Mouse (Mus musculus): ENCODE results near the gene Epb41l1. TPM values are rescaled to one million over a fixed set of nuclear protein-coding genes. Genes with fewer than 3 reads are reported as not detected.
"Not testable (repeated sequence)": the region's sequence is repeated elsewhere in the genome, so short reads cannot be mapped to it uniquely, and the experiment has no call there.

The Epb41l1 gene
- polyA plus RNA-seq, 1 experiment from 2014 or later: 3.1 TPM

DNA sequence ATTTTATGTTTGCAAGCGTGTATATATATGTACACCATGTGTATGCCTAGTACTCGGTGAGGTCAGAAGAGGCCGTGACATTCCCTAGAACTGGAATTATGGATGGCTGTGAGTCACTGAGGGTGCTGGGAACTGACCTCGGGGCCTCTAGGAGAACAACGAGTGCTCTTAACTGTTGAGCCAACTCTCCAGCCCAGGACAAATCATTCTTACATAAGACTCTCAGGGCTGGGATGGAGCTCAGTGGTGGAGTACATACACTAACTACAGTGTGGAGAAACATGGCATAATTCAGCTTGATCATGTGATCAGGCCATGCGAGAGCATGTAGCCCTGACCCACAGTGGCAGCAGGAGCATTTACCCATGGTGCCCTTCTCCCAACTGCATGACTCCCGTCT is 22.7 kb upstream of the Epb41l1 start:
- DNase-seq (ENCODE audit: low spot score, missing footprints) (no peak), ATAC-seq (ENCODE audit: low FRiP score) (no peak)
- Histone ChIP-seq H3K27me3 (ENCODE audit: control insufficient read depth, insufficient read depth, low read length) (no peaks in the 10 kb centered on the region), H3K27ac (ENCODE audit: low read depth, low read length) (no peak overlapping the region), H3K36me3 (ENCODE audit: control insufficient read depth, insufficient read depth, low read length) (no peaks in the 10 kb centered on the region), H3K4me2 (no peak overlapping the region), H3K9ac (ENCODE audit: low read length) (no peak overlapping the region), H3K4me1 (ENCODE audit: control insufficient read depth, insufficient read depth, low read length) (peaks cover 15% of the 10 kb centered on the region; the same call in 1 of the 2 replicates), H3K4me3 (ENCODE audit: low read depth, low read length) (no peak overlapping the region), H3K9me3 (ENCODE audit: control insufficient read depth, low read length) (no peaks in the 10 kb centered on the region)
- WGBS: 91% methylated on average over 7 of the region's 7 CpGs

DNA sequence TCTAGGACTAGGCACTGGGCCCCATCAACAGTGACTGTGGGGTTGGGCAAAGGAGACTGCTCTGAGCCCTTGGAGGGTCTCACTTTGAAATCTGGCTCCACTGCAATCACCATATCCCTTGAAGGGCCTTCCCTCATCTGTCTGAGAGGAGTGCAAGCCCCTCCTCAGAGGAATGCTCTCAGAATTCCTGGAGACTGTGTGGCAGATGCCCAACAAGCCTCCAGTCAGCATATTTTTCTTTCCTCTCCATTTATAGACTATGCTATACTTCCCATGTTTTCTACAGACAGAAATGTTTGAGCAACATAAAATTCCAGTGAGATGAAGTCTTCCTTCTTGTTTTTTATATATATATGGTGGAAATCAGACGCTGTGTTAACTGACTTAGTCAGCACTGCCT is 21.2 kb upstream of the Epb41l1 start:
- ATAC-seq (ENCODE audit: low FRiP score): no peak
- no peak overlapping the region for H3K9ac ChIP-seq (ENCODE audit: low read length)
- no peak overlapping the region for H3K27ac ChIP-seq (ENCODE audit: low read depth, low read length)
- no peak for DNase-seq (ENCODE audit: low spot score, missing footprints)
- peaks cover 10% of the 10 kb centered on the region; the same call in 1 of the 2 replicates for H3K4me1 ChIP-seq (ENCODE audit: control insufficient read depth, insufficient read depth, low read length)
- no peaks in the 10 kb centered on the region for H3K27me3 ChIP-seq (ENCODE audit: control insufficient read depth, insufficient read depth, low read length)
- no peaks in the 10 kb centered on the region for H3K9me3 ChIP-seq (ENCODE audit: control insufficient read depth, low read length)
- no peak overlapping the region for H3K4me3 ChIP-seq (ENCODE audit: low read depth, low read length)
- no peak overlapping the region for H3K4me2 ChIP-seq
- 89% methylated on average over 1 of the region's 1 CpGs for WGBS
- H3K36me3 ChIP-seq (ENCODE audit: control insufficient read depth, insufficient read depth, low read length): no peaks in the 10 kb centered on the region

- Histone ChIP-seq H3K4me2 (peak overlapping the region; percentile 40), H3K27ac (ENCODE audit: low read depth, low read length) (peak overlapping the region; percentile 22; the same call in 1 of the 2 replicates), H3K9me3 (ENCODE audit: control insufficient read depth, low read length) (no peaks in the 10 kb centered on the region), H3K9ac (ENCODE audit: low read length) (peak overlapping the region; percentile 59), H3K4me3 (ENCODE audit: low read depth, low read length) (peak overlapping the region; percentile 14; the same call in 1 of the 2 replicates), H3K36me3 (ENCODE audit: control insufficient read depth, insufficient read depth, low read length) (no peaks in the 10 kb centered on the region), H3K27me3 (ENCODE audit: control insufficient read depth, insufficient read depth, low read length) (no peaks in the 10 kb centered on the region), H3K4me1 (ENCODE audit: control insufficient read depth, insufficient read depth, low read length) (peaks cover 10% of the 10 kb centered on the region; the same call in 1 of the 2 replicates)
- DNase-seq (ENCODE audit: low spot score, missing footprints): peak; percentile 97
- 3% methylated on average over 9 of the region's 9 CpGs for WGBS
- ATAC-seq (ENCODE audit: low FRiP score): peak; percentile 96
Measured at GRCm38 (mm10) chr2:156401331-156401730, 19.4 kb upstream of the Epb41l1 start.

GRCm38 (mm10) chr2:156402036-156402435 is 18.7 kb upstream of the Epb41l1 start:
- Histone ChIP-seq H3K9me3 (ENCODE audit: control insufficient read depth, low read length) (no peaks in the 10 kb centered on the region), H3K9ac (ENCODE audit: low read length) (no peak overlapping the region), H3K27ac (ENCODE audit: low read depth, low read length) (no peak overlapping the region), H3K4me3 (ENCODE audit: low read depth, low read length) (no peak overlapping the region), H3K4me1 (ENCODE audit: control insufficient read depth, insufficient read depth, low read length) (peaks cover 14% of the 10 kb centered on the region; the same call in 1 of the 2 replicates), H3K36me3 (ENCODE audit: control insufficient read depth, insufficient read depth, low read length) (no peaks in the 10 kb centered on the region), H3K4me2 (no peak overlapping the region), H3K27me3 (ENCODE audit: control insufficient read depth, insufficient read depth, low read length) (no peaks in the 10 kb centered on the region)
- 89% methylated on average over 3 of the region's 3 CpGs for WGBS
- ATAC-seq (ENCODE audit: low FRiP score): 0 out of 2 replicates have a peak, but pooled peaks have one; percentile 4
- no peak for DNase-seq (ENCODE audit: low spot score, missing footprints)

GRCm38 (mm10) chr2:156406987-156407386 is 13.7 kb upstream of the Epb41l1 start:
- 12% methylated on average over 3 of the region's 3 CpGs for WGBS
- Histone ChIP-seq H3K4me1 (ENCODE audit: control insufficient read depth, insufficient read depth, low read length) (peaks cover 10% of the 10 kb centered on the region), H3K9ac (ENCODE audit: low read length) (peak overlapping the region; percentile 54), H3K27ac (ENCODE audit: low read depth, low read length) (peak overlapping the region; percentile 20; the same call in 1 of the 2 replicates), H3K27me3 (ENCODE audit: control insufficient read depth, insufficient read depth, low read length) (no peaks in the 10 kb centered on the region), H3K36me3 (ENCODE audit: control insufficient read depth, insufficient read depth, low read length) (no peaks in the 10 kb centered on the region), H3K4me2 (no peak overlapping the region), H3K4me3 (ENCODE audit: low read depth, low read length) (no peak overlapping the region), H3K9me3 (ENCODE audit: control insufficient read depth, low read length) (no peaks in the 10 kb centered on the region)
- 0 out of 2 replicates have a peak, but pooled peaks have one; percentile 40 for ATAC-seq (ENCODE audit: low FRiP score)
- DNase-seq (ENCODE audit: low spot score, missing footprints): no peak

GRCm38 (mm10) chr2:156408168-156408567 is 12.5 kb upstream of the Epb41l1 start:
- 19% methylated on average over 8 of the region's 8 CpGs for WGBS
- no peak overlapping the region for H3K4me3 ChIP-seq (ENCODE audit: low read depth, low read length)
- no peaks in the 10 kb centered on the region for H3K27me3 ChIP-seq (ENCODE audit: control insufficient read depth, insufficient read depth, low read length)
- no peaks in the 10 kb centered on the region for H3K36me3 ChIP-seq (ENCODE audit: control insufficient read depth, insufficient read depth, low read length)
- H3K9me3 ChIP-seq (ENCODE audit: control insufficient read depth, low read length): no peaks in the 10 kb centered on the region
- peaks cover 10% of the 10 kb centered on the region for H3K4me1 ChIP-seq (ENCODE audit: control insufficient read depth, insufficient read depth, low read length)
- H3K9ac ChIP-seq (ENCODE audit: low read length): peak overlapping the region; percentile 2; the same call in 1 of the 2 replicates
- no peak for DNase-seq (ENCODE audit: low spot score, missing footprints)
- no peak overlapping the region for H3K4me2 ChIP-seq
- no peak overlapping the region for H3K27ac ChIP-seq (ENCODE audit: low read depth, low read length)
- no peak for ATAC-seq (ENCODE audit: low FRiP score)

DNA sequence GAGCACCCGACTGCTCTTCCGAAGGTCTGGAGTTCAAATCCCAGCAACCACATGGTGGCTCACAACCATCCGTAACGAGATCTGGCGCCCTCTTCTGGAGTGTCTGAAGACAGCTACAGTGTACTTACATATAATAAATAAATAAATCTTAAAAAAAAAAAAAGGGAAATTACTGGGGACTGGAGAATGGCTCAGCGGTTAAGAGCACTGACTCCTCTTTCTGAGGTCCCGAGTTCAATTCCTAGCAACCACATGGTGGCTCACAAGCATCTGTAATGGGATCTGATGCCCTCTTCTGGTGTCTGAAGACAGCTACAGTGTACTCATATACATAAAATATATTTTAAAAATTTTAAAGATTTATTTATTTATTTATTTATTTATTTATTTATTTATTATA is 9.4 kb upstream of the Epb41l1 start:
- ATAC-seq (ENCODE audit: low FRiP score); H3K36me3 ChIP-seq (ENCODE audit: control insufficient read depth, insufficient read depth, low read length); H3K27me3 ChIP-seq (ENCODE audit: control insufficient read depth, insufficient read depth, low read length); H3K27ac ChIP-seq (ENCODE audit: low read depth, low read length); H3K9ac ChIP-seq (ENCODE audit: low read length); DNase-seq (ENCODE audit: low spot score, missing footprints); H3K4me2 ChIP-seq; H3K4me1 ChIP-seq (ENCODE audit: control insufficient read depth, insufficient read depth, low read length); H3K4me3 ChIP-seq (ENCODE audit: low read depth, low read length); H3K9me3 ChIP-seq (ENCODE audit: control insufficient read depth, low read length): not testable (repeated sequence)
- 84% methylated on average over 4 of the region's 7 CpGs for WGBS

DNA sequence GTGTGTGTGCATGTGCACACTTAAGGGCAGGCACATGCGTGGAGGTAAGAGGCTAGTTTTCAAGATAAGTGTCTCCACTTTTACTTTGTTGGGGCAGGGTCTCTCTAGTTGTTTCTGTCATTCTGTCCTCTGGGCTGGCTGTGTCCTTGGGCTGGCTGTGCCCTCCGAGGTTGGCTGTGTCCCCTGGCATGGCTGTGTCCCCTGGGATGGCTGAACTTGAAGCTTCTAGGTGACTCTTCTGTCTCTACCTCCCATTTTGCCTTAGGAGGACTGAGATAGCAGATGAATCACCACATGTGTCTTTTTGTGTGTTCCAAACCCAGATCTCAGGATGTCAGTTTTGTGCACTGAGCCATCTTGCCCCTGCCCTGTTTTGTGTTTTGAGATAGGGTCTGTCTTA is 5.7 kb upstream of the Epb41l1 start:
- no peak overlapping the region for H3K27ac ChIP-seq (ENCODE audit: low read depth, low read length)
- ATAC-seq (ENCODE audit: low FRiP score) (no peak), DNase-seq (ENCODE audit: low spot score, missing footprints) (no peak)
- H3K27me3 ChIP-seq (ENCODE audit: control insufficient read depth, insufficient read depth, low read length): peaks cover 10% of the 10 kb centered on the region
- no peaks in the 10 kb centered on the region for H3K36me3 ChIP-seq (ENCODE audit: control insufficient read depth, insufficient read depth, low read length)
- H3K9me3 ChIP-seq (ENCODE audit: control insufficient read depth, low read length): no peaks in the 10 kb centered on the region
- H3K4me1 ChIP-seq (ENCODE audit: control insufficient read depth, insufficient read depth, low read length): no peaks in the 10 kb centered on the region
- H3K9ac ChIP-seq (ENCODE audit: low read length): no peak overlapping the region
- WGBS: 81% methylated on average over 2 of the region's 2 CpGs
- no peak overlapping the region for H3K4me2 ChIP-seq
- H3K4me3 ChIP-seq (ENCODE audit: low read depth, low read length): no peak overlapping the region

DNA sequence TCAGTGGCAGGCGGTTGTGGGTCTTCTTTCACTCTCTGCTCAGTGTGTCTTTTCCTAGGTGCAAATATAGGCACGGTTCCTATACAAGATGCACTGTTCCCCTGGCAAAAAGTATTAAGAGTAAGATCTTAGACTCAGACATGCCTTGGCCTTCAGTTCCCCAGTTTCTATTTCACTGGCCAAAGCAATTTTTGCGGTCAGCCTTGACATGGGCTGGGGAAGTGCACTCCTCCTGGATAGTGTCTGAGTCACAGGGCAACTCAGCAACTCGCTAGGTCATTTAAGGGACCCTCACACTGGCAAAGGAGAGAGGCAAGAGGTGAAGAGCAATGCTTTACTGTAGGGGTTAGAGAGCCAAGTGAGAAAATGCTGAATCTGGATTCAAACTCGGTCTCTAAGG is 5.0 kb upstream of the Epb41l1 start:
- Histone ChIP-seq H3K9ac (ENCODE audit: low read length) (no peak overlapping the region), H3K4me1 (ENCODE audit: control insufficient read depth, insufficient read depth, low read length) (no peaks in the 10 kb centered on the region; the same call in 1 of the 2 replicates), H3K4me3 (ENCODE audit: low read depth, low read length) (no peak overlapping the region), H3K27me3 (ENCODE audit: control insufficient read depth, insufficient read depth, low read length) (peaks cover 17% of the 10 kb centered on the region), H3K9me3 (ENCODE audit: control insufficient read depth, low read length) (no peaks in the 10 kb centered on the region), H3K36me3 (ENCODE audit: control insufficient read depth, insufficient read depth, low read length) (no peaks in the 10 kb centered on the region), H3K27ac (ENCODE audit: low read depth, low read length) (no peak overlapping the region), H3K4me2 (no peak overlapping the region)
- DNase-seq (ENCODE audit: low spot score, missing footprints) (no peak), ATAC-seq (ENCODE audit: low FRiP score) (no peak)
- WGBS: 66% methylated on average over 5 of the region's 5 CpGs

All from midbrain, embryonic 11.5 days (tissue).